Mouse (Mus musculus): ENCODE measurements around the gene Tgfb3. TPM values are rescaled to one million over a fixed set of nuclear protein-coding genes. Genes with fewer than 3 reads are reported as not detected.

Tgfb3 gene
- polyA plus RNA-seq, 1 experiment from 2014 or later = 17.8 TPM

DNA sequence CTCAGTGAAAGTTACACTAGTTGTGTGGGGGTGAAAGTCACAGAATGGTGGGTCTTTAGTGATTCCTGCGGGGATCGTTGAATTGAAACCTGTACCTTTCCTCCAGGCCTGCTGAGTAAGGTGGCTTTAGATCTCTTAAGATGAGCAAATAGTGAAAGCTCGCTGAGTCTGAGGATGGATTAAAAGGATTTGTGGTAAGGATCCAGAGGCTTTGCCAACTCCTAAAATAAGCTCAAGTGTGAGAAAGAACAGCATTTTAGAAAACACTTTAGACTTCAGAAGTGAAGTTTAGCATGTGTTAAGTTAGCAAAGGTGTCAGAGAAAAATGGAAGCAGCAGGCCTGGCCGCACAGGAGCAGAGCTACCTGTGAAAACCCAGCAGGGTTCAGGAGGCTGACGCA, 61.5 kb downstream of the Tgfb3 start:
- no peak for ATAC-seq (ENCODE audit: low FRiP score, low TSS enrichment)
- no peak overlapping the region for H3K9ac ChIP-seq (ENCODE audit: low read depth, low read length)
- 83% methylated on average over 5 of the region's 5 CpGs for WGBS
- no peak overlapping the region for H3K4me2 ChIP-seq (replicated peaks; ENCODE audit: low read depth, low read length)
- no peaks in the 10 kb centered on the region for H3K27me3 ChIP-seq (ENCODE audit: control insufficient read depth, insufficient read depth, low read length)
- no peaks in the 10 kb centered on the region; the same call in 1 of the 2 replicates for H3K36me3 ChIP-seq (ENCODE audit: control insufficient read depth, insufficient read depth, low read length)
- no peak overlapping the region for H3K4me3 ChIP-seq (ENCODE audit: low read length)
- no peaks in the 10 kb centered on the region for H3K9me3 ChIP-seq (ENCODE audit: control insufficient read depth, low read length)
- H3K4me1 ChIP-seq (ENCODE audit: control insufficient read depth, insufficient read depth, low read length) = peaks cover 2% of the 10 kb centered on the region
- no peak overlapping the region for H3K27ac ChIP-seq (ENCODE audit: low read depth, low read length)

GRCm38 (mm10) chr12:86015114-86015513, 63.7 kb downstream of the Tgfb3 start:
- Histone ChIP-seq H3K27me3 (ENCODE audit: control insufficient read depth, insufficient read depth, low read length) (no peaks in the 10 kb centered on the region), H3K4me1 (ENCODE audit: control insufficient read depth, insufficient read depth, low read length) (no peaks in the 10 kb centered on the region), H3K4me2 (replicated peaks; ENCODE audit: low read depth, low read length) (no peak overlapping the region), H3K27ac (ENCODE audit: low read depth, low read length) (no peak overlapping the region), H3K9ac (ENCODE audit: low read depth, low read length) (no peak overlapping the region), H3K4me3 (ENCODE audit: low read length) (no peak overlapping the region), H3K9me3 (ENCODE audit: control insufficient read depth, low read length) (no peaks in the 10 kb centered on the region), H3K36me3 (ENCODE audit: control insufficient read depth, insufficient read depth, low read length) (no peaks in the 10 kb centered on the region; the same call in 1 of the 2 replicates)
- no peak for ATAC-seq (ENCODE audit: low FRiP score, low TSS enrichment)
- WGBS = 77% methylated on average over 2 of the region's 2 CpGs

- ATAC-seq (ENCODE audit: low FRiP score, low TSS enrichment) = no peak
- H3K9ac ChIP-seq (ENCODE audit: low read depth, low read length) = no peak overlapping the region
- H3K27me3 ChIP-seq (ENCODE audit: control insufficient read depth, insufficient read depth, low read length) = no peaks in the 10 kb centered on the region
- H3K9me3 ChIP-seq (ENCODE audit: control insufficient read depth, low read length) = no peaks in the 10 kb centered on the region
- no peaks in the 10 kb centered on the region for H3K4me1 ChIP-seq (ENCODE audit: control insufficient read depth, insufficient read depth, low read length)
- no peak overlapping the region for H3K4me2 ChIP-seq (replicated peaks; ENCODE audit: low read depth, low read length)
- no peak overlapping the region for H3K27ac ChIP-seq (ENCODE audit: low read depth, low read length)
- H3K36me3 ChIP-seq (ENCODE audit: control insufficient read depth, insufficient read depth, low read length) = no peaks in the 10 kb centered on the region; the same call in 1 of the 2 replicates
- WGBS = 78% methylated on average over 3 of the region's 3 CpGs
- H3K4me3 ChIP-seq (ENCODE audit: low read length) = no peak overlapping the region
Observed at GRCm38 (mm10) chr12:86014621-86015020, 64.2 kb downstream of the Tgfb3 start.

GRCm38 (mm10) chr12:86014174-86014573, 64.7 kb downstream of the Tgfb3 start:
- H3K9ac ChIP-seq (ENCODE audit: low read depth, low read length) = no peak overlapping the region
- WGBS = 74% methylated on average over 2 of the region's 2 CpGs
- no peak for ATAC-seq (ENCODE audit: low FRiP score, low TSS enrichment)
- no peaks in the 10 kb centered on the region for H3K4me1 ChIP-seq (ENCODE audit: control insufficient read depth, insufficient read depth, low read length)
- no peak overlapping the region for H3K27ac ChIP-seq (ENCODE audit: low read depth, low read length)
- no peaks in the 10 kb centered on the region; the same call in 1 of the 2 replicates for H3K36me3 ChIP-seq (ENCODE audit: control insufficient read depth, insufficient read depth, low read length)
- no peaks in the 10 kb centered on the region for H3K27me3 ChIP-seq (ENCODE audit: control insufficient read depth, insufficient read depth, low read length)
- no peak overlapping the region for H3K4me2 ChIP-seq (replicated peaks; ENCODE audit: low read depth, low read length)
- H3K4me3 ChIP-seq (ENCODE audit: low read length) = no peak overlapping the region
- no peaks in the 10 kb centered on the region for H3K9me3 ChIP-seq (ENCODE audit: control insufficient read depth, low read length)

GRCm38 (mm10) chr12:86012195-86012594, 66.6 kb downstream of the Tgfb3 start:
- H3K4me3 ChIP-seq (ENCODE audit: low read length) = no peak overlapping the region
- H3K27ac ChIP-seq (ENCODE audit: low read depth, low read length) = no peak overlapping the region
- H3K9me3 ChIP-seq (ENCODE audit: control insufficient read depth, low read length) = no peaks in the 10 kb centered on the region
- H3K27me3 ChIP-seq (ENCODE audit: control insufficient read depth, insufficient read depth, low read length) = no peaks in the 10 kb centered on the region
- H3K9ac ChIP-seq (ENCODE audit: low read depth, low read length) = no peak overlapping the region
- no peak for ATAC-seq (ENCODE audit: low FRiP score, low TSS enrichment)
- 86% methylated on average over 2 of the region's 2 CpGs for WGBS
- no peaks in the 10 kb centered on the region; the same call in 1 of the 2 replicates for H3K36me3 ChIP-seq (ENCODE audit: control insufficient read depth, insufficient read depth, low read length)
- 0 out of 2 replicates have a peak, but pooled peaks cover under 1% of the 10 kb centered on the region for H3K4me1 ChIP-seq (ENCODE audit: control insufficient read depth, insufficient read depth, low read length)
- no peak overlapping the region for H3K4me2 ChIP-seq (replicated peaks; ENCODE audit: low read depth, low read length)

- Histone ChIP-seq H3K36me3 (ENCODE audit: control insufficient read depth, insufficient read depth, low read length) (no peaks in the 10 kb centered on the region; the same call in 1 of the 2 replicates), H3K4me1 (ENCODE audit: control insufficient read depth, insufficient read depth, low read length) (0 out of 2 replicates have a peak, but pooled peaks cover 3% of the 10 kb centered on the region), H3K27me3 (ENCODE audit: control insufficient read depth, insufficient read depth, low read length) (no peaks in the 10 kb centered on the region), H3K9ac (ENCODE audit: low read depth, low read length) (no peak overlapping the region), H3K4me2 (replicated peaks; ENCODE audit: low read depth, low read length) (no peak overlapping the region), H3K4me3 (ENCODE audit: low read length) (no peak overlapping the region), H3K9me3 (ENCODE audit: control insufficient read depth, low read length) (no peaks in the 10 kb centered on the region), H3K27ac (ENCODE audit: low read depth, low read length) (no peak overlapping the region)
- ATAC-seq (ENCODE audit: low FRiP score, low TSS enrichment) = no peak
- WGBS = 92% methylated on average over 5 of the region's 5 CpGs
Observed at GRCm38 (mm10) chr12:86010656-86011055, 68.2 kb downstream of the Tgfb3 start.

DNA sequence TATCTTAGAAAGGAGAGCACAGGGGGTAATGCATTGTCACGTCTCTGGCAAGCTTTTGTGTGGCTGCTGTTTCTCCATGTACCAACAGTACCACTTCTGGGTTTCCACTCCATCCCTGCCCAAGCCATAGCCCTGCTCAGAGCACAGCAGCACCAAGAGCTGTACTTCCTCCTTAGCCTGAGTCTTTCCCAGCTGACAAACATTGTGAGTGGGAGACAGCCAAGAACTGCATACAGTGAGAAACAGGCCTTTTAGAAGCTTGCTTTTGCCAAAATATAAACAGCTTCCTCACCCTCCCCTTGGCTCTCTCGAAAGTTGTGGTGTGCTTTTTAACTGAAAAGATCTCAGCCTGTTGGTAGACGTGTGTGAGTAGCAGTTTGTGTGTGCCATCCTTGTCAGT, 71.5 kb downstream of the Tgfb3 start:
- no peak overlapping the region for H3K9ac ChIP-seq (ENCODE audit: low read depth, low read length)
- WGBS = 72% methylated on average over 3 of the region's 3 CpGs
- no peaks in the 10 kb centered on the region for H3K27me3 ChIP-seq (ENCODE audit: control insufficient read depth, insufficient read depth, low read length)
- ATAC-seq (ENCODE audit: low FRiP score, low TSS enrichment) = no peak
- H3K36me3 ChIP-seq (ENCODE audit: control insufficient read depth, insufficient read depth, low read length) = no peaks in the 10 kb centered on the region
- H3K4me3 ChIP-seq (ENCODE audit: low read length) = no peak overlapping the region
- H3K9me3 ChIP-seq (ENCODE audit: control insufficient read depth, low read length) = no peaks in the 10 kb centered on the region
- H3K4me1 ChIP-seq (ENCODE audit: control insufficient read depth, insufficient read depth, low read length) = 0 out of 2 replicates have a peak, but pooled peaks cover 3% of the 10 kb centered on the region
- no peak overlapping the region for H3K4me2 ChIP-seq (replicated peaks; ENCODE audit: low read depth, low read length)
- H3K27ac ChIP-seq (ENCODE audit: low read depth, low read length) = no peak overlapping the region

Other genes with a start within 250 kb of the Tgfb3 start
- gene Ift43, start 3.5 kb upstream of the Tgfb3 start, polyA plus RNA-seq (2014; fragmentation: Nextera tagmentation; extraction: Ambion mirVana) = 77.0 and 87.9 TPM in 2 replicates
- gene Gpatch2l, start 162.8 kb upstream of the Tgfb3 start, polyA plus RNA-seq (2014; fragmentation: Nextera tagmentation; extraction: Ambion mirVana) = 6.5 and 14.9 TPM in 2 replicates